Mouse (Mus musculus) liver, adult (tissue): ENCODE results near the gene Wsb1.

Experiments
- GATA4 ChIP-seq: IDR thresholded peaks from 2 replicates; pipeline ENCODE4 v1.6.1; 2014; ENCODE audit warnings: mild to moderate bottlenecking, low read length; ENCODE audit not compliant: insufficient replicate concordance

The Wsb1 gene

GRCm38 (mm10) chr11:79254391-79255098 lies at the start of gene Wsb1:
Gene Wsb1 (minus strand): TSS chr11:79254671.
- peak; percentile 58; the same call in 1 of the 2 replicates for TF ChIP-seq GATA4

DNA sequence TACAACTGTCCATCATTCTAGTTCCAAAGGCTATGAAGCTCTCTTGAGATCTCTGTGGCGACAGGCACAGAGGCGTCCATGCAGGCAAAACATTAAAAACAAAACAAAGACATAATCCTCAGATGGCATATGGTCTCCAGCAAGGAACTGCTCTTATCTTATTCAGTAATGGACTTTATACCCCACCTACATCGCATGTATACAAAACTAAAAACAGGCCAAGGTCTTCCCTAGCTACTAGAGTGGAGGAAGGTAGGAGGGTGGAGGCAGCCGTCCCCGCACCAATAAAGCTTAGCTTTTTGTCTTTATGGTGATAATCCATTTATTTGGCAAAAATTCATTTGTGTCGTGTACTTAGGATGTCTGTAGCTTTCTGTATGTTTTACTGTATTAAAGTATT lies 48.6 kb upstream of the Wsb1 start:
- no peak for TF ChIP-seq GATA4

- no peak for TF ChIP-seq GATA4
Measured at GRCm38 (mm10) chr11:79299719-79300431, 45.4 kb upstream of the Wsb1 start.

DNA sequence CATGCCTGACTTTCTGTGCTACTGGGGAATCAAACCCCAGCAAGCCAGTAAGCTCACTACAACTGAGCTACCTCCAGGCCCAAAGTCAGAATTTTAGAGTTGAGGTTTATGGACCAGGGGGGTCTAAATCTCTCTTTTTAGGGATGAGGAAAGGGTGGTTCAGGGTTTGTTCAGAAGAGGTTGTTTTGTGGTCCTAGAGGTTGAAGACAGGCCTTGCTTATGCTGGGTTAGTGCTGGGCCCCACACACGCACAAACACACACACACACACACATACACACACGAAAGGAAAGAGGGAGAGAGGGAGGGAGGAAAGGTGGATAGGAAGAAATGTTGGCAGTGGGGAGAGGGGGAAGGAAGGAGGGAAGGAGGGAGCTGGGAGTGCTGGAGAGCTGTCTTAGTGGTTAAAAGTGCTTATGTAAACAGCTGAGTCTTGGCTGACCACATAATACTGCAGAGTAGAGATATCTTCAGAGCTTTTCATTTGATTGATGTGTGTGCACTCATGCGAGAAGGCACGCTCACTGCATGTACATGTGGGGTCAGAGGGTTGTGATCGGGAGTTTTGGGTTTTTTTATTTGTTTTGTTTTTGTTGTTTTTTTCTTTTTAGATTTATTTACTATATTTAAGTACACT lies 42.5 kb upstream of the Wsb1 start, which contains the start of gene Gm9964:
Gene Gm9964 (minus strand): TSS at position 51 of the 636 bp plus-strand sequence.
- no peak for TF ChIP-seq GATA4

- TF ChIP-seq GATA4 = no peak
Measured at GRCm38 (mm10) chr11:79296167-79296566, 41.7 kb upstream of the Wsb1 start.

DNA sequence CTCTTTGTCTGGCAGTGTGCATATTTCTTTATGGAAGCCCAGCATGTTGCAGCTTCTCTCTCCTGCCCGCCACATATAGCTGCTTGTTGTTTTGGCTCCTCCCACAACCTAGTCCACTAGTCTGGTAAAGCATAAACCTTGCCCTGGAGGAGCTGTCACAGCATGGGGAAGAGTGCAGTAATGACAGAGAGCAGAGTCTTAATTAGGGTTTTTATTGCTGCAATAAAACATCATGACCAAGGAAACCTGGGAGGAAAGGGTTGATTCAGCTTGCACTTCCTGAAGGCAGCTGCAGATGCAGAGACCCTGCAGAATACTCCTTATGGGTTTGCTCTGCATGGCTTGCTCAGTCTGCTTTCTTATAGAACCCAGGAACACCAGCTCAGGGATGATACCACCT lies 39.5 kb upstream of the Wsb1 start:
- TF ChIP-seq GATA4 = no peak

DNA sequence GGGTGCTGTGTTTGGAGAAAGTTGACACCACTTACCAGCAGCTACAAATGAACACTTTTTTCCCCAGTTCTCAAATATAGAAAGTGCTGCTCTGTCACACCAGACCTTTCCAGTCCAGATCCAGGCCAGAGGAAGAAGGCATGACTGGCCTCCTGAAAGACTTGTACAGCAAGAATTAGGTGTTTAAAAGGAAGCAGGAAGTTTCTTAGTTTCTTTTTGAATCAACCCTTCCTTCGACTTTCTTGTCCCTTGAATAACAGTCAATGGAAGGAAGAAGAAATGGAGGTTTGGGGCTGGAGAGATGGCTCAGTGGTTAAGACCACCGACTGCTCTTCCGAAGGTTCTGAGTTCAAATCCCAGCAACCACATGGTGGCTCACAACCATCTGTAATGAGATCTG lies 38.6 kb upstream of the Wsb1 start:
- no peak for TF ChIP-seq GATA4

GRCm38 (mm10) chr11:79292130-79292529 lies 37.7 kb upstream of the Wsb1 start:
- TF ChIP-seq GATA4 = no peak

- TF ChIP-seq GATA4 = no peak
Measured at GRCm38 (mm10) chr11:79291651-79292050, 37.2 kb upstream of the Wsb1 start.

DNA sequence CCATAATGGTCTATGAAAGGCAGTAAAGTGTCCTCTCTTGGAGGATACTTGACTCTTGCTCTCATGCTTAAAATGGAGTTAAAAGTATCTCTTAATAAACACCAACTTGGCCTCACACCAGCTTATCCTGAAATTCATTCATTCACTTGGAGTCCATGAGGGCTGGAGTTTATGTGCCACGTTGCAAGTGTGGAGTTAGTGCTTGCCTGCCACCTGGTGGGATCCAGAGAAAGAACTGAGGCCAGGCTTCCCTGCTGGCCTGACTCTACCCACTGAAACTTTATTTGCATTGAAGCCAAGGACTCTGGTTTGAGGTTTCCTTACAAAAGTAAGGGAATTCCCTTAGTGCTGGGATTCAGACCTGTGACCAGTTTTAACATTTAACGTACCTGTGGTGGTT lies 36.0 kb upstream of the Wsb1 start:
- TF ChIP-seq GATA4 = no peak

GRCm38 (mm10) chr11:79288913-79289640 lies 34.6 kb upstream of the Wsb1 start:
- no peak for TF ChIP-seq GATA4

- TF ChIP-seq GATA4 = no peak
Measured at GRCm38 (mm10) chr11:79288278-79288843, 33.9 kb upstream of the Wsb1 start.

DNA sequence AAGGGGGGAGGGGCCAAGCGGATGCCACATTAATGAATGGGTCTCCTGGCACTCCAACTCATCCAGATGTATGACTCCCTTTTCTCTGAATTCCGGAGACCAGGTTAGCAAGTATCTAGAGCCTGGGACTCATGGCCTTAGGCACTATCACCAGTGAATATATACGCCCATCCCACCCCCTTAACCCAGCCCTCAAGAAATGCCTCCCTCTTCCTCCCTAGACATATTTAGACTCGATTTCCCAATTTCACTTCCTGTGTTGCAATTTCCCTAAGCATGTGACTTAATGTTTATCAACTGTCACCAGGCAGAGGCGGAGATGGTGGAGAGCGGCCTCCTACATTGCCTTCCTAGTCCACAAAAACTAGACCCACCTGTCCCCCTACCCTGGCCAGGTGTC lies 33.0 kb upstream of the Wsb1 start:
- TF ChIP-seq GATA4 = no peak

DNA sequence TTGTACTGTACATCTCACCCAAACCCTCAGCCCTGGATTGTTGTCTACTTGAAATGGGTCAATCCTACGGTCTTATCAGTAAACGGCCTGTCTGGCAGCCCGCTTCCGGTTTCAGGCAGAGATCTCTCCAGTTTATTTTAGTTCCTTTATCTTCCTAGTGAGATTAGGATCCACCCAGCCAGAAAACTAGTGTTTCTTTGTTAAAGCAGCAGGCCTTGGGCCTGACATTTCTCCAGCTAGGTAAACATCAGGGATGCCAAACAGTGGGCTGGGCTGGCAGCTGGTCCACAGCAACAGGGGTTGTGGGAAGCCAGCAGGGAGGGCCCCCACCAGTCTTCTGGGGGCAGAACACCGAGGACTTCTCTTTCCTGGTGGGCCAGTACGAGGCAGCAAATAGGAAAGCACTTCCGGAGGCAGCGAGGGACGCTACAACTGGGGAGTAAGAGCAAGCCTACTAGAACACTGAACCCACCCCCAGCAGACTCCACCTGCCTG lies 31.9 kb upstream of the Wsb1 start:
- TF ChIP-seq GATA4 = peak; percentile 77; the same call in 1 of the 2 replicates
